Mouse (Mus musculus) lung, postnatal 4 days (tissue): ENCODE data around the gene Nrbf2.

Experiments
- DNase-seq, 2 experiments: peaks; one replicate each; pipeline ENCODE4 v3.0.0; 2021

Nrbf2 gene

GRCm38 (mm10) chr10:67285176-67285814 is at the start of gene Nrbf2:
Gene Nrbf2 (minus strand): TSS chr10:67285305.
- peak; percentile 87 to 93 for DNase-seq

GRCm38 (mm10) chr10:67330580-67330979 is 45.5 kb upstream of the Nrbf2 start:
- no peak for DNase-seq

GRCm38 (mm10) chr10:67329661-67330060 is 44.6 kb upstream of the Nrbf2 start:
- DNase-seq = no peak

- no peak for DNase-seq
Observed at GRCm38 (mm10) chr10:67328208-67328607, 43.1 kb upstream of the Nrbf2 start.

- DNase-seq = no peak
Observed at GRCm38 (mm10) chr10:67324036-67324435, 38.9 kb upstream of the Nrbf2 start.

GRCm38 (mm10) chr10:67321396-67321795 is 36.3 kb upstream of the Nrbf2 start:
- DNase-seq = no peak

- no peak for DNase-seq
Observed at GRCm38 (mm10) chr10:67320207-67320859, 35.2 kb upstream of the Nrbf2 start.

GRCm38 (mm10) chr10:67319016-67319725 is 34.1 kb upstream of the Nrbf2 start:
- DNase-seq = no peak

GRCm38 (mm10) chr10:67317931-67318460 is 32.9 kb upstream of the Nrbf2 start:
- DNase-seq = peak; percentile 55 to 59

- DNase-seq = peak; percentile 53 to 75
Observed at GRCm38 (mm10) chr10:67314811-67315435, 29.8 kb upstream of the Nrbf2 start.

GRCm38 (mm10) chr10:67312456-67312855 is 27.4 kb upstream of the Nrbf2 start:
- DNase-seq = peak; percentile 41 to 42

- peak; percentile 68 to 81 for DNase-seq
Observed at GRCm38 (mm10) chr10:67311277-67311959, 26.3 kb upstream of the Nrbf2 start.

GRCm38 (mm10) chr10:67309483-67310138 is 24.5 kb upstream of the Nrbf2 start:
- DNase-seq = no peak

GRCm38 (mm10) chr10:67302340-67302739 is 17.2 kb upstream of the Nrbf2 start:
- DNase-seq = no peak

- no peak for DNase-seq
Observed at GRCm38 (mm10) chr10:67301046-67301445, 15.9 kb upstream of the Nrbf2 start.

- no peak for DNase-seq
Observed at GRCm38 (mm10) chr10:67299285-67299684, 14.2 kb upstream of the Nrbf2 start.

GRCm38 (mm10) chr10:67298856-67299255 is 13.8 kb upstream of the Nrbf2 start:
- no peak for DNase-seq

- DNase-seq = no peak
Observed at GRCm38 (mm10) chr10:67297175-67297855, 12.2 kb upstream of the Nrbf2 start.

- DNase-seq = no peak
Observed at GRCm38 (mm10) chr10:67296482-67297152, 11.5 kb upstream of the Nrbf2 start.

- DNase-seq = no peak
Observed at GRCm38 (mm10) chr10:67295938-67296466, 10.9 kb upstream of the Nrbf2 start.

GRCm38 (mm10) chr10:67295331-67295730 is 10.2 kb upstream of the Nrbf2 start:
- no peak for DNase-seq
